Mouse (Mus musculus) cerebellum, adult 2 months (tissue): ENCODE data around the gene Eef1akmt4. TPM values are rescaled to one million over a fixed set of nuclear protein-coding genes. Genes with fewer than 3 reads are reported as not detected.
"Not testable (repeated sequence)": the region's sequence is repeated elsewhere in the genome, so short reads cannot be mapped to it uniquely, and the experiment has no call there.

Experiments
- DNase-seq, 2 experiments: peaks; one replicate each; pipeline ENCODE4 v3.0.0; 2021
- H3K27ac ChIP-seq: fragments of 200-500 bp; 2 replicates; pipeline ENCODE4 v1.5.1; 2012; ENCODE audit warnings: low read length, control low read depth, inconsistent platforms; ENCODE audit not compliant: insufficient read depth
- H3K27me3 ChIP-seq: fragments of 200-500 bp; 2 replicates; pipeline ENCODE4 v1.6.1; 2012; ENCODE audit warnings: inconsistent platforms, mild to moderate bottlenecking, low read length, moderate library complexity; ENCODE audit not compliant: control insufficient read depth, insufficient read depth
- H3K4me1 ChIP-seq: fragments of 200-500 bp; 2 replicates; pipeline ENCODE4 v1.6.1; 2011; ENCODE audit warnings: low read length; ENCODE audit not compliant: control insufficient read depth, insufficient read depth
- H3K4me3 ChIP-seq: fragments of 200-500 bp; replicated peaks from 2 replicates; pipeline ENCODE3; 2011; ENCODE audit warnings: mild to moderate bottlenecking, low read depth, low read length, control low read depth; ENCODE audit not compliant: insufficient read depth
- CTCF ChIP-seq: fragments of 200-500 bp; IDR thresholded peaks from 2 replicates; pipeline ENCODE4 v1.5.1; 2011; ENCODE audit warnings: low read depth, mild to moderate bottlenecking, control low read depth, low read length, moderate library complexity, borderline replicate concordance; ENCODE audit not compliant: insufficient read depth
- POLR2A ChIP-seq: fragments of 200-500 bp; IDR thresholded peaks from 2 replicates; pipeline ENCODE4 v1.6.1; 2011; ENCODE audit warnings: low read length, control low read depth, borderline replicate concordance; ENCODE audit not compliant: insufficient read depth
- WGBS: fragments of 180-500 bp; shearing (Covaris S2); methylation state at CpG from one replicate; pipeline ENCODE4 v1.1.7; 2018; 5-methylcytosine and 5-hydroxymethylcytosine counted together
- polyA plus RNA-seq: library from polyadenylated mRNA; depleted of rRNA; stranded (reverse); fragments of >200 nt; gene quantifications from 2 replicates; pipeline ENCODE4 v1.2.3, GENCODE M21; 2012; rRNA removed

Eef1akmt4 gene
- polyA plus RNA-seq, 1 experiment, result 2.2 TPM

DNA sequence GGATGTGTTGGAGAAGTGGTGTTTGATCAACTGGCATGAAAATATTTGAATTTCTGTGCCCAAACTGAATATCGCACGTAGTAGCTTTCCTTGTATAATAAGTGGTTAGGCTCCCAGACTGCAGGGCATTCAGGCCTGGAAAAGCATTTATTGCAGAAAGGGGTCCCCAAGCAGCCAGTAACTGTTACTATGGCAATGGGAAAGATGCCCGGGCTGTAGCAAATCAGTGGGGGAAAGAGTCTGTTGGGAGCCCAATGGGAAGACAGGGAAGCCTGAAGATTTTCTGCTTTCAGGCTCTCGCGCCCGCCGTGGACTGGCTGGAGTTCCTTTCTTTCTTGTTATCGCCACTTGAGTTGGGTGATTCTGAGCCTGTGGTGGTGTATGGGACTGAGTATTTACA is 27.0 kb downstream of the Eef1akmt4 start:
- Histone ChIP-seq H3K4me1 (0 out of 2 replicates have a peak, but pooled peaks cover 2% of the 10 kb centered on the region), H3K4me3 (no peak overlapping the region), H3K27ac (no peak overlapping the region), H3K27me3 (no peaks in the 10 kb centered on the region)
- no peak for DNase-seq
- no peak for TF ChIP-seq POLR2A
- TF ChIP-seq CTCF, result no peak
- WGBS, result 16% methylated on average over 8 of the region's 8 CpGs

DNA sequence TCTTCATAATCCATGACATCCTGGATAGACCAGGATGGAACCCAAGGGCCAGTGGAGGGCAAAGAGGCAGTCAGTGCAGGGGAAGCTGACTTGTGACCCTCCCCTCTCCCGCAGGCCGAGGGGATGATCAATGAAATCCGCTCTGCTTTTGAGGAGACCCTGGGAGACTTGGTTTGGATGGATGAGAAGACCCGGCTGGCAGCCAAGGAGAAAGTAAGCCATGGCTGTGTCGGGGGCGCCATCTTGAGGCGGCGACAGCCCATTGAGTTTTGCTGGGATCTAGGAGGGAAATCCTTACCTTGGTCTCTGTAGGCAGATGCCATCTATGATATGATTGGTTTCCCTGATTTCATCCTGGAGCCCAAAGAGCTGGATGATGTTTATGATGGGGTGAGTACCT is 30.8 kb downstream of the Eef1akmt4 start:
- 2% methylated on average over 8 of the region's 8 CpGs for WGBS
- TF ChIP-seq POLR2A (no peak), CTCF (peak; percentile 77)
- Histone ChIP-seq H3K4me3 (no peak overlapping the region), H3K27ac (no peak overlapping the region), H3K4me1 (0 out of 2 replicates have a peak, but pooled peaks cover 2% of the 10 kb centered on the region), H3K27me3 (no peaks in the 10 kb centered on the region)
- peak; percentile 74 to 82 for DNase-seq

DNA sequence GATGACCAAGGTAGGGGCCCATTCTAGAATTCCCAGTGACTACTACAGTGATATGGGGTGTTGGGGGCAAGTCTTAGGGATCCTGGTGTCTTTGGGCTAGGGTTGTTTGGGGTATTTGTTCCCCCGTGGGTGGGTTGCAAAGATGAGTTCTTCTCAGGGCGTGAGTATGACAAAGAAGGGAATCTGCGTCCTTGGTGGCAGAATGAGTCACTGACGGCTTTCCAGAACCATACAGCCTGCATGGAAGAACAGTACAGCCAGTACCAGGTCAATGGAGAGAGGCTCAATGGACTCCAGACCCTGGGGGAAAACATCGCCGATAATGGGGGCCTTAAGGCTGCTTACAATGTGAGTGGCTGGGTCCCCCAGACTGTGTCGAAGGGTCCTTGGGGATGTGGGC is 32.5 kb downstream of the Eef1akmt4 start:
- no peak for DNase-seq
- H3K27ac ChIP-seq, result no peak overlapping the region
- H3K27me3 ChIP-seq, result no peaks in the 10 kb centered on the region
- H3K4me1 ChIP-seq, result 0 out of 2 replicates have a peak, but pooled peaks cover 2% of the 10 kb centered on the region
- 86% methylated on average over 7 of the region's 7 CpGs for WGBS
- H3K4me3 ChIP-seq, result no peak overlapping the region
- TF ChIP-seq POLR2A, result no peak
- TF ChIP-seq CTCF, result no peak

DNA sequence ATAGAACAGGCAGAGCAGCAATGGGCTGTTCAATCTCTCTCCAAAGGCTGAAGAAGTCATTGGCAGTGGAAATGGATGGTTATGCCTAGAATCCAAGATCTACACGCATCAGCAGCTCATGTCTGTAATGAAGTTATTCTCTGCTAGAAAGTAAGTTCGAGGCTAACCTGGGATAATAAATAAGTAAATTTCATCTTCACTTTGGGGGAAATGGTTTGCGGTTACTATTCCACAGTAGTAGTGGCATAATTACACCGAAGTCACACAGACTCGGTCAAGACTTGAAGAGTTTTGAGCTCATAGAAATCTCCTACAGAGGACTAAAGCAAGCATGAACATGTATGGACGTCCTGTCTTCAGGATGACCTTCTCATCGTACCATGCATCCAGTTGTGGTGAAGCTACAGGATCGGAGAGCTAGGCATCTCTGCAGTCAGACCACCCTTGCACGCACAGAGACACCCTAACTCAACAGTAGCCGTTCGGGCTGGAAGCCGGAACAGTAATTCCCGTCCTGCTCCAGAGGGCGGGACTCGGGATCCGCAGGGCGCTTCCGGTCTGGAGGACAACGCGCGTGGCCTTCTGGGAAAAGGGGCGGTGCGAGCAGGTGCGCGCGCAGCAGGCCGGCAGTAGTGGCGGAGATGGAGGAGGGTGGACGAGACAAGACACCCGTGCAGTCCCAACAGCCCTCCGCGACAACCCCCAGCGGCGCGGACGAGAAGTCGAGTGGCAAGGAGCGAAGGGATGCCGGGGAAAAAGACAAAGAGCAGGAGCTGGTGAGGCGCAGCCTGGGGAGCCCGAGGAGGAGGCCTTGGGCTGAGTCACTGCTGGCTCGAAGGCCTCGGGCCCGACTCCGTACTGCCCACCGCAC is 39.9 kb downstream of the Eef1akmt4 start, which contains the start of gene Psmd2:
TSS of gene Psmd2 (plus strand) at position 577 of the 871 bp plus-strand sequence.
- TF ChIP-seq POLR2A (peak; percentile 94), CTCF (no peak)
- no peaks in the 10 kb centered on the region for H3K27me3 ChIP-seq
- peak within 1 kb of the TSS; percentile 73 for H3K4me3 ChIP-seq
- WGBS, result 2% methylated on average over 46 of the region's 46 CpGs
- H3K4me1 ChIP-seq, result no peaks in the 10 kb centered on the region; the same call in 1 of the 2 replicates
- peak; percentile 96 to 97 for DNase-seq
- H3K27ac ChIP-seq, result peak within 1 kb of the TSS; percentile 37

DNA sequence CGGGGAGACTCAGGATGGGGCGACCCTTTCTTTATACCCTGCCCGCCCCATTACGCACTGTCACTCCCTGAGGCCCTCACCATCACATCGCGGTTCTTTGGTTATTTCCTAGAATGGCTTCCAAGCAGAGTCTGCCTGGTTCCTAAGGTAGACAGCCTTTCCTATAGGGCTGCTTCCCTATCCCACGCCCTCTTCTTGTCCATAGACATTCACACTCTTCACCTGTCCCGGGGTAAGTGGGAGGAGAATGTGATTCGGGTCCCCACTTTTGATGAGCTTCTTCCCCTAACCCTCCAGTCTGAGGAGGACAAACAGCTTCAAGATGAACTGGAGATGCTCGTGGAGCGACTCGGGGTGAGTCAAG is 40.5 kb downstream of the Eef1akmt4 start:
- H3K27ac ChIP-seq, result peak overlapping the region; percentile 17; the same call in 1 of the 2 replicates
- no peak for DNase-seq
- WGBS, result 7% methylated on average over 12 of the region's 12 CpGs
- peak overlapping the region; percentile 73 for H3K4me3 ChIP-seq
- TF ChIP-seq CTCF (no peak), POLR2A (no peak)
- no peaks in the 10 kb centered on the region; the same call in 1 of the 2 replicates for H3K4me1 ChIP-seq
- no peaks in the 10 kb centered on the region for H3K27me3 ChIP-seq

DNA sequence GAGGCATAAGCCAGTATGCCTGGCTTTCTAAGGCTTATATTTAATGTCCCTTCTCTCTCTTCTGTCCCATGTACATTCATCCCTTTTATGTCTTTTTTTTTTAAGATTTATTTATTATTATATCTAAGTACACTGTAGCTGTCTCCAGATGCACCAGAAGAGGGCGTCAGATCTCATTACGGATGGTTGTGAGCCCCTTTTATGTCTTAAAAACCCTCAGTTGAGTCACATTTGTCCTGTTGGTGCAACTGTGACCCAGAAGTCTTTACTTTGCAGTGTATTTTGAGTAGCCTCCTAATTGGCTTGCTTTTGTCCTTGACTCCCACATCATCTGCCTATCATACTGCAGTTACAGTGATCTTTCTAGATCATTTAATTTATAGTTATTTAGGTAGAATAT is 41.9 kb downstream of the Eef1akmt4 start:
- 35% methylated on average over 2 of the region's 2 CpGs for WGBS
- Histone ChIP-seq H3K4me1 (no peaks in the 10 kb centered on the region; the same call in 1 of the 2 replicates), H3K27ac (no peak overlapping the region), H3K4me3 (peak overlapping the region; percentile 7), H3K27me3 (no peaks in the 10 kb centered on the region)
- TF ChIP-seq CTCF, result no peak
- TF ChIP-seq POLR2A, result no peak
- DNase-seq, result no peak

DNA sequence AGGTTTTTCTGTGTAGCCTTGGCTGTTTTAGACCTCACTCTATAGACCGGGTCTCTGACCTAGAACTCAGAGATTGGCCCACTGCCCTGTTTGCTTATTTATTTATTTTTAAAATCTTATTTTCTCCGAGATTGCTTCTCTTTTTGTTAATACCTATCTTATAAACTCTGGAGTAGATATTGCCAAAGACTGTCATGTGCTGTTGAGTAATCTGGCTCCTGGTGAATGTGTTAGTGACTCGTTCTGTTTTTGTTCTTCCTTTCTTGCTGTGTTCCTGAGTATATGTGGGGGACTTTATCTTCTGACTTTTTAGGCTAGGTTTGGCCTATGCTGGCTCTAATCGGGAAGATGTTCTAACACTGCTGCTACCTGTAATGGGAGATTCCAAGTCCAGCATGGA is 46.3 kb downstream of the Eef1akmt4 start:
- no peaks in the 10 kb centered on the region for H3K27me3 ChIP-seq
- DNase-seq, result no peak
- H3K4me1 ChIP-seq, result no peaks in the 10 kb centered on the region; the same call in 1 of the 2 replicates
- no peak for TF ChIP-seq CTCF
- no peak for TF ChIP-seq POLR2A
- no peak overlapping the region for H3K27ac ChIP-seq
- H3K4me3 ChIP-seq, result no peak overlapping the region
- WGBS, result 79% methylated on average over 4 of the region's 4 CpGs

DNA sequence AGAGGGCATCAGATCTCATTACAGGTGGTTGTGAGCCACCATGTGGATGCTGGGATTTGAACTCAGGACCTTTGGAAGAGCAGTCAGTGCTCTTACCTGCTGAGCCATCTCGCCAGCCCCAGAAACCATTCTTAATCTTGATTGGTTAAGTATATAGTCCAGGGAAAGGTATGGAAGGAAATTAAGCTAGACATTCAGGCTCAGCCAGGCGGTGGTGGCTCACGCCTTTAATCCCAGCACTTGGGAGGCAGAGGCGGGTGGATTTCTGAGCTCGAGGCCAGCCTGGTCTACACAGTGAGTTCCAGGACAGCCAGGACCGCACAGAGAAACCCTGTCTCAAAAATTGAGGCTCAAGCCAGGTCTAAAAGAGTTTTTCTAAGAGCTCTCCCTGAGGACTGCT is 56.6 kb downstream of the Eef1akmt4 start, which contains the start of gene Eif4g1:
TSS of gene Eif4g1 (plus strand) at position 301 of the 400 bp plus-strand sequence.
- H3K27ac ChIP-seq, DNase-seq, H3K4me1 ChIP-seq, H3K4me3 ChIP-seq, H3K27me3 ChIP-seq: not testable (repeated sequence)
- WGBS, result 93% methylated on average over 4 of the region's 6 CpGs

Other genes starting within 250 kb of the Eef1akmt4 start
- 251 and 263 TPM in 2 replicates for gene Abcc5, start 185.2 kb upstream of the Eef1akmt4 start, polyA plus RNA-seq
- 52.4 and 53.3 TPM in 2 replicates for gene Eif2b5, start 112.8 kb upstream of the Eef1akmt4 start, polyA plus RNA-seq
- gene Dvl3, start 94.6 kb upstream of the Eef1akmt4 start, polyA plus RNA-seq, result 60.2 and 66.5 TPM in 2 replicates
- 1,156 and 1,178 TPM in 2 replicates for gene Ap2m1, start 76.1 kb upstream of the Eef1akmt4 start, polyA plus RNA-seq
- 107 and 112 TPM in 2 replicates for gene Abcf3, start 63.0 kb upstream of the Eef1akmt4 start, polyA plus RNA-seq
- gene Vwa5b2, start 22.1 kb upstream of the Eef1akmt4 start, polyA plus RNA-seq, result 46.7 and 58.1 TPM in 2 replicates
- not detected in 2 replicates for gene Gm49333, start within 50 bp of the Eef1akmt4 start, polyA plus RNA-seq
- 23.5 and 25.6 TPM in 2 replicates for gene Alg3, start 142 bp downstream of the Eef1akmt4 start, polyA plus RNA-seq
- gene Camk2n2, start 9.7 kb downstream of the Eef1akmt4 start, polyA plus RNA-seq, result 230 and 239 TPM in 2 replicates
- 79.0 and 81.5 TPM in 2 replicates for gene Ece2, start 18.2 kb downstream of the Eef1akmt4 start, polyA plus RNA-seq
- gene Psmd2, start 40.1 kb downstream of the Eef1akmt4 start, polyA plus RNA-seq, result 203 and 204 TPM in 2 replicates
- 184 and 193 TPM in 2 replicates for gene Eif4g1, start 56.7 kb downstream of the Eef1akmt4 start, polyA plus RNA-seq
- gene Fam131a, start 81.6 kb downstream of the Eef1akmt4 start, polyA plus RNA-seq, result 123 and 137 TPM in 2 replicates
- gene Polr2h, start 106.1 kb downstream of the Eef1akmt4 start, polyA plus RNA-seq, result 38.6 and 41.2 TPM in 2 replicates
- 94.4 and 97.2 TPM in 2 replicates for gene Clcn2, start 106.2 kb downstream of the Eef1akmt4 start, polyA plus RNA-seq
- gene Chrd, start 121.5 kb downstream of the Eef1akmt4 start, polyA plus RNA-seq, result 60.1 and 71.4 TPM in 2 replicates
- gene Thpo, start 122.9 kb downstream of the Eef1akmt4 start, polyA plus RNA-seq, result 15.8 and 19.6 TPM in 2 replicates